Mouse (Mus musculus) adrenal gland (tissue): ENCODE results near the gene Gm43552.
"Not testable (repeated sequence)": the region's sequence is repeated elsewhere in the genome, so short reads cannot be mapped to it uniquely, and the experiment has no call there.

Experiments used
- intact Hi-C: fragments of 180-260 bp; cut with DNase I; formaldehyde crosslinking; loops from one replicate; pipeline ENCODE4 v1.15.1; 2025

The Gm43552 gene

GRCm38 (mm10) chr5:65500231-65500630 lies 7.6 kb upstream of the Gm43552 start:
- intact Hi-C loops, result no loop called here

- intact Hi-C loops, result loop anchor here (5.0 kb wide), 1 partner anchor 45 kb away; the partner anchor contains the start of genes Smim14 and Ube2k
Observed at GRCm38 (mm10) chr5:65491767-65492715, 592 bp downstream of the Gm43552 start.

GRCm38 (mm10) chr5:65489830-65490229 lies 2.8 kb downstream of the Gm43552 start:
- intact Hi-C loops, result loop anchor here (5.0 kb wide), 1 partner anchor 47 kb away; the partner anchor contains the start of genes Smim14 and Ube2k

GRCm38 (mm10) chr5:65488725-65489124 lies 3.9 kb downstream of the Gm43552 start:
- intact Hi-C loops, result no loop called here

GRCm38 (mm10) chr5:65487381-65487780 lies 5.3 kb downstream of the Gm43552 start:
- intact Hi-C loops, result no loop called here

- intact Hi-C loops, result no loop called here
Observed at GRCm38 (mm10) chr5:65486514-65486913, 6.1 kb downstream of the Gm43552 start.

- intact Hi-C loops, result no loop called here
Observed at GRCm38 (mm10) chr5:65482996-65483395, 9.6 kb downstream of the Gm43552 start.

GRCm38 (mm10) chr5:65480511-65480910 lies 12.1 kb downstream of the Gm43552 start:
- intact Hi-C loops, result no loop called here

- intact Hi-C loops, result no loop called here
Observed at GRCm38 (mm10) chr5:65479681-65480445, 12.8 kb downstream of the Gm43552 start.

GRCm38 (mm10) chr5:65478224-65478623 lies 14.4 kb downstream of the Gm43552 start:
- intact Hi-C loops, result no loop called here

GRCm38 (mm10) chr5:65476739-65477138 lies 15.9 kb downstream of the Gm43552 start:
- intact Hi-C loops, result not testable (repeated sequence)

GRCm38 (mm10) chr5:65475806-65476205 lies 16.8 kb downstream of the Gm43552 start:
- intact Hi-C loops, result no loop called here

GRCm38 (mm10) chr5:65469766-65470165 lies 22.9 kb downstream of the Gm43552 start:
- intact Hi-C loops, result no loop called here

GRCm38 (mm10) chr5:65466911-65467310 lies 25.7 kb downstream of the Gm43552 start:
- intact Hi-C loops, result no loop called here

GRCm38 (mm10) chr5:65460361-65460760 lies 32.3 kb downstream of the Gm43552 start:
- intact Hi-C loops, result no loop called here

- intact Hi-C loops, result no loop called here
Observed at GRCm38 (mm10) chr5:65459454-65459853, 33.2 kb downstream of the Gm43552 start.

GRCm38 (mm10) chr5:65457846-65458245 lies 34.8 kb downstream of the Gm43552 start:
- intact Hi-C loops, result no loop called here

- intact Hi-C loops, result no loop called here
Observed at GRCm38 (mm10) chr5:65457086-65457827, 35.4 kb downstream of the Gm43552 start.

- intact Hi-C loops, result no loop called here
Observed at GRCm38 (mm10) chr5:65454771-65455170, 37.9 kb downstream of the Gm43552 start.

GRCm38 (mm10) chr5:65448941-65449340 lies 43.7 kb downstream of the Gm43552 start:
- intact Hi-C loops, result no loop called here

GRCm38 (mm10) chr5:65447826-65448225 lies 44.8 kb downstream of the Gm43552 start:
- intact Hi-C loops, result no loop called here
